In genomic region chr11:29676718-29677117, GRCm38 (mm10) we compare ENCODE assay signal across 13 mouse cellular contexts. TPM values are rescaled to one million over a fixed set of nuclear protein-coding genes. Genes with fewer than 3 reads are reported as not detected.
A peak's percentile ranks its signal among the peaks of the same experiment; 100 is the strongest.
DNase-seq lines count a peak whose midpoint lies in the region; ATAC-seq and TF ChIP-seq lines count a peak whose summit lies in the region.
"Had no signal": no experiment of that assay in that cellular context is flagged by ENCODE, and none has a peak within 500 bp of the region (broad histone marks: within the 10 kb centered on the region; RNA-seq: fewer than 3 reads in every experiment).

No protein-coding gene starts in this region.

- no peaks in the 10 kb centered on the region for H3K27me3 ChIP-seq in stomach, postnatal 0 days (ENCODE audit: control insufficient read depth, insufficient read depth, low read length)
- no peaks in the 10 kb centered on the region for H3K27me3 ChIP-seq in neural tube, embryonic 15.5 days (replicated peaks)
- H3K27me3 ChIP-seq: embryonic facial prominence, embryonic 15.5 days; limb, embryonic 13.5 days; midbrain, embryonic 13.5 days had no signal

- H3K27ac ChIP-seq in stomach, postnatal 0 days (replicated peaks), result no peak overlapping the region
- no peak overlapping the region for H3K27ac ChIP-seq in neural tube, embryonic 15.5 days (replicated peaks)
- H3K27ac ChIP-seq: embryonic facial prominence, embryonic 15.5 days; limb, embryonic 13.5 days; midbrain, embryonic 13.5 days had no signal

- TF ChIP-seq EP300 in stomach, postnatal 0 days (optimal IDR thresholded peaks at IDR 0.05), result no peak

- H3K4me3 ChIP-seq in lung, adult 2 months (replicated peaks; ENCODE audit: extremely low read depth, low read depth, low read length), result no peak overlapping the region
- H3K4me3 ChIP-seq in stomach, postnatal 0 days (ENCODE audit: low read depth, low read length), result no peak overlapping the region
- H3K4me3 ChIP-seq in neural tube, embryonic 15.5 days (replicated peaks), result no peak overlapping the region
- H3K4me3 ChIP-seq: embryonic facial prominence, embryonic 15.5 days; limb, embryonic 13.5 days; midbrain, embryonic 13.5 days had no signal

- 0 out of 2 replicates have a peak, but pooled peaks have one; percentile 4 for TF ChIP-seq CTCF in lung, adult 2 months (IDR thresholded peaks at IDR 0.05; ENCODE audit: insufficient read depth, low read length)
- peak; percentile 24; the same call in 1 of the 2 replicates for TF ChIP-seq CTCF in brain, embryonic 14.5 days (IDR thresholded peaks at IDR 0.05; ENCODE audit: borderline replicate concordance, extremely low read depth, insufficient read depth, insufficient read length)
- peak; percentile 49 for TF ChIP-seq CTCF in stomach, postnatal 0 days (IDR thresholded peaks at IDR 0.05; ENCODE audit: low read depth)

- no peak for ATAC-seq in CD4-positive, CD25-positive, alpha-beta regulatory T cell, adult 4 months
- ATAC-seq in stomach, postnatal 0 days (ENCODE audit: low FRiP score, low TSS enrichment), result no peak
- no peak for ATAC-seq in neural tube, embryonic 15.5 days (ENCODE audit: low FRiP score)
- ATAC-seq: midbrain, embryonic 13.5 days had no signal

- no peaks in the 10 kb centered on the region for H3K9me3 ChIP-seq in stomach, postnatal 0 days (ENCODE audit: control insufficient read depth, low read length)
- H3K9me3 ChIP-seq in neural tube, embryonic 15.5 days (replicated peaks), result no peaks in the 10 kb centered on the region
- H3K9me3 ChIP-seq: embryonic facial prominence, embryonic 15.5 days; limb, embryonic 13.5 days; midbrain, embryonic 13.5 days had no signal

- peak; percentile 41 for DNase-seq in CD4-positive, CD25-positive, alpha-beta regulatory T cell, adult 2 months (ENCODE audit: low read depth, low spot score)
- no peak for DNase-seq in lung, adult 2 months
- DNase-seq in lung, postnatal 25 days (ENCODE audit: low spot score), result no peak
- no peak for DNase-seq in brain, embryonic 14.5 days (ENCODE audit: low read depth)
- DNase-seq in stomach, postnatal 0 days (ENCODE audit: low spot score), result no peak
- no peak for DNase-seq in embryo, embryonic 10.5 days (ENCODE audit: low spot score)
- DNase-seq: cerebellum, adult 2 months; heart, postnatal 10 days had no signal

- no peak overlapping the region for H3K4me2 ChIP-seq in stomach, postnatal 0 days (replicated peaks; ENCODE audit: low read depth)
- H3K4me2 ChIP-seq in neural tube, embryonic 15.5 days, result no peak overlapping the region
- H3K4me2 ChIP-seq: embryonic facial prominence, embryonic 15.5 days; limb, embryonic 13.5 days; midbrain, embryonic 13.5 days had no signal

- 92% methylated on average over 4 of the region's 4 CpGs for WGBS in lung, adult 2 months
- 94% methylated on average over 3 of the region's 4 CpGs for WGBS in stomach, postnatal 0 days
- WGBS in neural tube, embryonic 15.5 days, result 96% methylated on average over 4 of the region's 4 CpGs

- no peaks in the 10 kb centered on the region for H3K4me1 ChIP-seq in lung, adult 2 months (ENCODE audit: control insufficient read depth, insufficient read depth, low read length)
- H3K4me1 ChIP-seq in stomach, postnatal 0 days (replicated peaks; ENCODE audit: control insufficient read depth, insufficient read depth), result no peaks in the 10 kb centered on the region
- no peaks in the 10 kb centered on the region for H3K4me1 ChIP-seq in neural tube, embryonic 15.5 days
- H3K4me1 ChIP-seq: embryonic facial prominence, embryonic 15.5 days; limb, embryonic 13.5 days; midbrain, embryonic 13.5 days had no signal

- TF ChIP-seq POLR2A in lung, adult 2 months (IDR thresholded peaks at IDR 0.05; ENCODE audit: borderline replicate concordance, extremely low read depth, low read depth, low read length), result no peak
- TF ChIP-seq POLR2A in brain, embryonic 14.5 days (IDR thresholded peaks at IDR 0.05; ENCODE audit: borderline replicate concordance, extremely low read depth, insufficient read depth, insufficient read length, poor library complexity, severe bottlenecking), result no peak

- H3K9ac ChIP-seq in stomach, postnatal 0 days (ENCODE audit: low read length), result no peak overlapping the region
- H3K9ac ChIP-seq in neural tube, embryonic 15.5 days (replicated peaks), result no peak overlapping the region
- H3K9ac ChIP-seq: embryonic facial prominence, embryonic 15.5 days; limb, embryonic 13.5 days; midbrain, embryonic 13.5 days had no signal

- no peaks in the 10 kb centered on the region for H3K36me3 ChIP-seq in stomach, postnatal 0 days (ENCODE audit: control insufficient read depth, insufficient read depth, low read length)
- H3K36me3 ChIP-seq in neural tube, embryonic 15.5 days, result no peaks in the 10 kb centered on the region
- H3K36me3 ChIP-seq: embryonic facial prominence, embryonic 15.5 days; limb, embryonic 13.5 days; midbrain, embryonic 13.5 days had no signal

RNA-seq across cellular contexts. Expression of gene Rtn4, which starts 16.0 kb away (rescaled TPM):
- 10 to 100 TPM; 26.0 to 29.7 TPM for polyA plus RNA-seq in CD4-positive, CD25-positive, alpha-beta regulatory T cell, adult 4 months (2017; shearing (Covaris generic))
- 108 and 133 TPM in 2 replicates for polyA plus RNA-seq in lung, adult 2 months (2012; rRNA removed)
- 289 and 295 TPM in 2 replicates for polyA plus RNA-seq in brain, embryonic 14.5 days (2012; rRNA removed)
- polyA plus RNA-seq in stomach, postnatal 0 days (2015; fragmentation: Nextera tagmentation; extraction: Ambion mirVana), result 56.1 and 68.3 TPM in 2 replicates
- 113 and 122 TPM in 2 replicates for polyA plus RNA-seq in neural tube, embryonic 15.5 days (2015; fragmentation: Nextera tagmentation; extraction: Ambion mirVana)
